Mouse (Mus musculus): ENCODE data around the gene Fah. TPM values are rescaled to one million over a fixed set of nuclear protein-coding genes. Genes with fewer than 3 reads are reported as not detected.

Gene Fah
- polyA plus RNA-seq, 1 experiment from 2014 or later = 5.3 TPM

DNA sequence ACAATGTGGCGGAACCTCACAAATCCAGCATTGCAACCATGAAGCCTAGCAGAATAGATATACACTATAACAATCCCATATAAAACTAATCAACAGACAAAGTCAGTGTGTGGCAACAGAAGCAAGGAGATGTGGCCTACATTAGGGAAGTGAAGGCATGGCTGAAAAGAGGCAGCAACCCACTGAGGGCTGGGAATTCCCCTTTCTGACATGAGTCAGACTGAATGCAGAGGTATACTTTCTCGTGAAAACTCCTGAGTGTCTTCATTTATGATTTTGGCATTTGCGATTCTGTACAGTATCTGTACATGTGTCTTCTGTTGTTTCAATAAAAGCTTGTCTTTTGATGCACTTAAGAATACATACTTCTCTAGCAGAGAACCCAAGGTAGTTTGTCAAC is 15.2 kb downstream of the Fah start:
- Histone ChIP-seq H3K4me3 (no peak overlapping the region), H3K9me3 (no peaks in the 10 kb centered on the region), H3K36me3 (no peaks in the 10 kb centered on the region), H3K9ac (replicated peaks) (no peak overlapping the region), H3K4me2 (replicated peaks) (no peak overlapping the region), H3K4me1 (0 out of 2 replicates have a peak, but pooled peaks cover 4% of the 10 kb centered on the region), H3K27me3 (no peaks in the 10 kb centered on the region), H3K27ac (replicated peaks) (no peak overlapping the region)
- no peak for ATAC-seq (ENCODE audit: low FRiP score, low read depth)
- 93% methylated on average over 3 of the region's 3 CpGs for WGBS

DNA sequence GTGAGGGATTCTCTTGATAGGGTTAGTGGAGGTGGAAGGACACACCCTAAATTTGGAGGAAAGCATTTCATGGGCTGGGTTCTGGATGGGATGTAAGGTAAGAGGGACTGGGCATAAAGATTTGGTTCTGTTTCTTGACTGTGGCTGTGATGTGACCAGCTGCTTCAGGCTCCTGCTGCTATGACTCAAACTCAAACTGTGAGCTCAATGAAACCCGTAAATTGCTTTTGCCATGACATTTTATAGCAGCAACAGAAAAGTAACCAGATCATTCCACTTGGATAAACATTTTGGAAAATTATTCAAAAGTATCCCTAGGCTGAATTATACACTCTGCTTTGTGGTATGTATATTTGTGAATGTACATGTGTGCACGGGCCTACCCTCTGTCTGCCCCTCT is 15.9 kb downstream of the Fah start:
- Histone ChIP-seq H3K36me3 (no peaks in the 10 kb centered on the region), H3K27me3 (no peaks in the 10 kb centered on the region), H3K27ac (replicated peaks) (no peak overlapping the region), H3K4me2 (replicated peaks) (no peak overlapping the region), H3K4me1 (0 out of 2 replicates have a peak, but pooled peaks cover 4% of the 10 kb centered on the region), H3K4me3 (no peak overlapping the region), H3K9ac (replicated peaks) (no peak overlapping the region), H3K9me3 (no peaks in the 10 kb centered on the region)
- WGBS = 85% methylated on average over 2 of the region's 2 CpGs
- no peak for ATAC-seq (ENCODE audit: low FRiP score, low read depth)

DNA sequence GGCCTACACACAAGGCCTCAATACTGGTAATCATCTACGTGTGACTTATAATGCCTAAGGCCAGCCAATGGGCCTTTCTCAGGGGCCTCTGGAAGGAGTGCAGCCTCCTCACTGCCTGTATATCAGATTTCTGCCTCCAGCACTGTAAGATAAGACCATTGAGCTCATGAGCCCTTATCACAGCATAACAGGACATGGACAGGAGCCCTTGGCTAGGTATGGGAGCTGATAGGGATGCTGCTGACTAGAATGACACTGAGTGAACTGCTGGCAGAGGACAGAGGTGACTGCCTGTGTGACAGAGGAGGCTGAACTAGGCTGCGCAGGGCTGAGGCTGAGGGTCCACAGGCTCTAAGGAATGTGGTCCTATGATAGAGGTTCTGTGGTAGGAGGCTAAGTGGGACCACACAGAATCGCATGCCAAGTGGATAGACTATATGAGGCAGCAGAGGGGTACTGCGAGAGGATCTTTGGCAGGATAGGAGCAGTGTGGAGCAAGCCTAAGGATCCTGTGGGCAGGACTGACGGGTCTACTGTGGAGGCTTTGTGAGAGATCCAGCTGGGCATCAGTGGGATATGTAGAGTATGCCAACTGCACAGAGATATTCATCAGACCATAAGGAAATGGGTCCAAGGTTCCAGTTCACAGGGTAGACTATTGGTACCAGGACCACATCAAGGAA is 19.3 kb downstream of the Fah start:
- no peaks in the 10 kb centered on the region for H3K36me3 ChIP-seq
- ATAC-seq (ENCODE audit: low FRiP score, low read depth) = no peak
- no peak overlapping the region for H3K4me3 ChIP-seq
- H3K4me2 ChIP-seq (replicated peaks) = no peak overlapping the region
- H3K27ac ChIP-seq (replicated peaks) = no peak overlapping the region
- 88% methylated on average over 5 of the region's 5 CpGs for WGBS
- 0 out of 2 replicates have a peak, but pooled peaks cover 4% of the 10 kb centered on the region for H3K4me1 ChIP-seq
- no peaks in the 10 kb centered on the region for H3K9me3 ChIP-seq
- no peak overlapping the region for H3K9ac ChIP-seq (replicated peaks)
- H3K27me3 ChIP-seq = no peaks in the 10 kb centered on the region

DNA sequence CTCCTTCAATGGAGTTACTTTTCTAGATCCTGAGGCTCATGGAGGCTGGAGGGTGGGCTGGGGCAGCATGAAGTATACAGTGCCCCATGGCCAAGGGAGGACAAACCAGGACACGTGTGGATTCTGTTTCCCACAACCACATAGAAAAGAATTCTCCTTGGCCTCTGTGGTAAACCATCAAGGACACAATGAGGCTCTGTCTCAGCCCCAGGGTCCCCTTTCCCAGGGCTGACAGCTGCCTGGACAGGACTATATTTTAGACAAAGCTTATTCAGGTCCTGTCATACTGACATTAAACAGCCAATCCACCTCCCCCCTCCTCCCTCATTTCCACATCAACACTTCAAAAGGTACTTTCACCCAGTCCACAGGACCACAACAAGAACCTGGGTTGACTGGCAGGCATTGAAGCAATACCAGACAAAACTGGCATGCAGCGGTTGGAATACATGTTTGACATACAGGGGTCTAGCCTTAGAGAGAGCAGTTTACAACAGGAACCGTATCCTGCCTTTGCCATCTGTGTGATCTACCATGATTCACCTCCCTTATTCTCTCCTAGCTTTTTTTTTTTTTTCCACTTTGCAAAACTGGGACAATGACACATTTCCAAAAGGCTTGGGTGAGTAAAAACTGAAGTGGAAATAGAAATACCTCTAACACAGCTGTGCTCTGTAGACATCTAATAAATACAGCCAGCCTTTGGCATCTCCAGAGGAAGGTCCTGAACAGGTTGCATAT is 20.0 kb downstream of the Fah start:
- Histone ChIP-seq H3K9ac (replicated peaks) (no peak overlapping the region), H3K4me2 (replicated peaks) (no peak overlapping the region), H3K27me3 (no peaks in the 10 kb centered on the region), H3K9me3 (no peaks in the 10 kb centered on the region), H3K36me3 (no peaks in the 10 kb centered on the region), H3K4me3 (no peak overlapping the region), H3K4me1 (0 out of 2 replicates have a peak, but pooled peaks cover 4% of the 10 kb centered on the region), H3K27ac (replicated peaks) (no peak overlapping the region)
- ATAC-seq (ENCODE audit: low FRiP score, low read depth) = peak; percentile 77
- 63% methylated on average over 3 of the region's 3 CpGs for WGBS

DNA sequence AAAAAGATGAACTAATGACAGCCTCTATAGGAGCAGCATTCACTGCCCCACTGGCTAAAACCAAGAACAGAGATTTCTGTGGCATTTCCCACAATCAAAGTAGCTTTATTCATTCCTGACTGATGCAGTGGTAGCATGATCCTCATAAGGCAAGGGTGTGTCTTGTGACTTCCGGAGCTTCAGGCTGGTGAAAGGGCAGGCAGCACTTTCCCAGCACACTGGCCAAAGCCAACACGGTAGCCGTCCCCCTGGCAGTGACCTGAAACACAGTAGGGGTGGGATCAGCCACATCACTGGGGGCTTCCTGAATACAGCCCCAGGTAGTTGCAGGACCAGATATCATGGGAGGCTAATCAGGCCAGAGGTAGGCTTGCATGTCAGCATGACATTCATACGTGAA is 21.4 kb downstream of the Fah start:
- WGBS = 86% methylated on average over 4 of the region's 4 CpGs
- no peak for ATAC-seq (ENCODE audit: low FRiP score, low read depth)

DNA sequence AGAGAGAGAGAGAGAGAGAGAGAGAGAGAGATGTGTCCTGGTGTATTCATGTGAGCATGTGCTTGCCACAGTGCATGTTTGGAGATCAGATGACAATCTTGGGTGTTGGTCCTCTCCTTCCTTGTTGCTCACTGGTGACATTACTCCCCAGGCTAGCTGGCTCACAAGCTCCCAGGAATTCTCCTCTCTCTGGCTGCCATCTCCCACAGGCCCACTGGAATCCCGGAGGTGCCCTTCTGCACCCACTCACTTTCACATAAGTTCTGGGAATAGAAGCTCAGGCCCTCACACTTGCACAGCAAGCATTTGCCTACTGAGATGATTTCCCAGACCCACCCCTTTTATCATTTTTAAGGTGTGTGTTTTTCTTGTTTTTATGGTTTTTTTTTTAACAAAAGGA is 26.8 kb downstream of the Fah start:
- H3K4me3 ChIP-seq = no peak overlapping the region
- WGBS = 95% methylated on average over 1 of the region's 1 CpGs
- no peaks in the 10 kb centered on the region for H3K36me3 ChIP-seq
- no peaks in the 10 kb centered on the region for H3K27me3 ChIP-seq
- H3K27ac ChIP-seq (replicated peaks) = no peak overlapping the region
- no peaks in the 10 kb centered on the region for H3K4me1 ChIP-seq
- no peak for ATAC-seq (ENCODE audit: low FRiP score, low read depth)
- no peak overlapping the region for H3K4me2 ChIP-seq (replicated peaks)
- no peaks in the 10 kb centered on the region for H3K9me3 ChIP-seq
- H3K9ac ChIP-seq (replicated peaks) = no peak overlapping the region

More for the DNA sequence above, 21.4 kb downstream of the Fah start:
- H3K4me2 ChIP-seq (replicated peaks) = no peak overlapping the region
- no peaks in the 10 kb centered on the region for H3K9me3 ChIP-seq
- no peak overlapping the region for H3K4me3 ChIP-seq
- H3K9ac ChIP-seq (replicated peaks) = no peak overlapping the region
- no peaks in the 10 kb centered on the region for H3K27me3 ChIP-seq
- H3K27ac ChIP-seq (replicated peaks) = no peak overlapping the region
- no peaks in the 10 kb centered on the region for H3K36me3 ChIP-seq
- 0 out of 2 replicates have a peak, but pooled peaks cover 4% of the 10 kb centered on the region for H3K4me1 ChIP-seq

DNA sequence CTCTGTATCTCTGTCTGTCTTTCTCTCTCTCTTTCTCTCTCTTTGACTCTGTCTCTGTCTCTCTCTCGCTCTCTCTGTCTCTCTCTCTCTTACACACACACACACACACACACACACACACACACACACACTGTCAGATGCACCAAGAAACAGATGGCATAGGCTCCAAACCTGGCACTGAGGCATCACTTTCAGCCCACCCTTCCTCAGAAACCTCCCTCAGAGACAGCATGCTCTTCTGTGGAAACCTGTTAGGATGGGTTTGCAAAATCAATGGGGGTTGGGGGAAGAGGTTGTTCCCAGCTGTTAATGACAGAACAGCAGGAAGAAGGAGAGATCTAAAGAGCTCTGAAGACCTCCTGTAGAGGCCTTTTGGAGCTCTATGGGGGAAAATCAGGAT is 27.7 kb downstream of the Fah start:
- Histone ChIP-seq H3K9me3 (no peaks in the 10 kb centered on the region), H3K27me3 (no peaks in the 10 kb centered on the region), H3K4me3 (no peak overlapping the region), H3K9ac (replicated peaks) (no peak overlapping the region), H3K36me3 (no peaks in the 10 kb centered on the region), H3K4me2 (replicated peaks) (no peak overlapping the region), H3K4me1 (no peaks in the 10 kb centered on the region), H3K27ac (replicated peaks) (no peak overlapping the region)
- no peak for ATAC-seq (ENCODE audit: low FRiP score, low read depth)
- 80% methylated on average over 1 of the region's 1 CpGs for WGBS

DNA sequence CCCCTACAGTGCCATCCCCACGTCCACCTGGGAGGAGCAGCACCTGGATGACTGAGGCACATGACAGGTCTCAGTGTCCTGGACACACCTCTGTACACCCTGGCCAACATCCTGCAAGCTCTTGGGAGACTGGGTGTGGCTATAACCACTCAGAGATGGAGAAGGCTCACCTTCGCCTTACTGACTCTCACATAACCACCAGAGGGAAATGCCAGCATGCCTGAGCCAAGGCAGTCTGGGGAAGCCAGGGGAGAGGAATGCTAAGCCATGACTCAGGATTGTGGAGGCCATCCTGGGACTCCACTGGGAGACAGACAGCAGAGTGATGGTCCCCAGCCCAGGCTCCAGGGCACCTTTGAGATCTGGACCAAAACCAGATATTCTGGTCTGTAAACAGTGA is 29.5 kb downstream of the Fah start:
- Histone ChIP-seq H3K9me3 (no peaks in the 10 kb centered on the region), H3K27me3 (no peaks in the 10 kb centered on the region), H3K36me3 (no peaks in the 10 kb centered on the region), H3K27ac (replicated peaks) (no peak overlapping the region), H3K4me3 (no peak overlapping the region), H3K4me2 (replicated peaks) (no peak overlapping the region), H3K4me1 (no peaks in the 10 kb centered on the region), H3K9ac (replicated peaks) (no peak overlapping the region)
- peak; percentile 9; the same call in 1 of the 2 replicates for ATAC-seq (ENCODE audit: low FRiP score, low read depth)
- 80% methylated on average over 2 of the region's 2 CpGs for WGBS

DNA sequence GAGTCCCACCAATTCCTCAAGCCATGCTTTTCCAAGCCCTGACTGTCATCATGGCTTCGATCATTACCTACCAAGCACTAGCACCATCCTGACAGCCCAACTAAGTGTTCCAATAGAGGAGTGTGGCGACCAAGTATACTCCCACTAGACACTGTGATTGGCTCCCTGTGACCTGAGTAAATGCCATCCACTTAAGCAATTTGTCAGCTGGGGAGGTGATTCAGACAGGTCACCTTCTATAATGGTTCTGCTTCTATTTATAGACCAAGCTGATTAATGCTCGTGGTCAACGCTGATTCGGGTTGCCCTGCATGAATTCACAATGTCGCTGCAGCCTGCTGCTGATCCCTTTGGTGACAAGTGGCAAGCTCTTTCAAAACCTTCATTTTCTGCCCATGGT is 40.3 kb downstream of the Fah start:
- no peaks in the 10 kb centered on the region for H3K9me3 ChIP-seq
- no peaks in the 10 kb centered on the region for H3K4me1 ChIP-seq
- no peak overlapping the region for H3K27ac ChIP-seq (replicated peaks)
- no peak overlapping the region for H3K4me2 ChIP-seq (replicated peaks)
- no peak overlapping the region for H3K4me3 ChIP-seq
- H3K36me3 ChIP-seq = no peaks in the 10 kb centered on the region
- ATAC-seq (ENCODE audit: low FRiP score, low read depth) = no peak
- H3K27me3 ChIP-seq = no peaks in the 10 kb centered on the region
- H3K9ac ChIP-seq (replicated peaks) = no peak overlapping the region
- WGBS = 82% methylated on average over 6 of the region's 6 CpGs

DNA sequence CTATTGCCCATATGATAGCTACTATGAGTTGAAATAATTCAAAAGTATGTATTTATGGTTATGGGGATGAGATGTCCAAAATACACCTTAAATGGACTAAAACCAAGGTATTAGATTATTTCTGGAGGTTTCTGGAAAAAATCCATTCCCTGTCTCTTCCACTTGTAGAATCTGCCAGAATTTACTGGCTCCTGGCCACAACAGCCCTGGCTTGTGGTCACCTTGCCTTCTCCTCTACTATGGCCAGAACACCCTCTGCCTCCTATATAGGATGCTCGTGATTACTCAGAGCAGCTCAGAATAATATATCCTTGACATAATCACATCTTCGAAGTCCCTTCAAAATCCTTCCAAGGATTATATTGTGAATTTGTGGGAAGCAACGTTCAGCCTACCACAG is 42.3 kb downstream of the Fah start:
- Histone ChIP-seq H3K9me3 (no peaks in the 10 kb centered on the region), H3K9ac (replicated peaks) (no peak overlapping the region), H3K4me2 (replicated peaks) (no peak overlapping the region), H3K36me3 (no peaks in the 10 kb centered on the region), H3K4me3 (no peak overlapping the region), H3K27ac (replicated peaks) (no peak overlapping the region), H3K27me3 (no peaks in the 10 kb centered on the region), H3K4me1 (no peaks in the 10 kb centered on the region)
- WGBS = 87% methylated on average over 3 of the region's 3 CpGs
- no peak for ATAC-seq (ENCODE audit: low FRiP score, low read depth)

DNA sequence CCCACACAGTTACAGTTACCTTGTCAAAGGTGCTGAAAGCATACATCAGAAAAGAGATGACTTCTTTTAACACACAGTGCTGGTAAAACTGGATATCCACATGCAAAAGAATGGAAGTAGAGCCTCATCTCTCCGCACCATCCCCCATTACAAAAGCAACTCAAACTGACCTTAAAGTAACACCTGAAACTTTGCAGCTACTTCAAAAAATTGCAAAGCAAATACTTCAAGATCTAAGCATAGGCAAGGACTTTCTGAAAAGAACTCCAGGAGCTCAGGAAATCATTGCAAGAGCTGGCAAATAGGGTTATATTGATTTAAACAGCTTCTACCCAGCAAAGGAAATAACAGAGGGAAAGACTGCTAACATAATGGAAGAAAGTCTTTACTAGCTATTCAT is 46.0 kb downstream of the Fah start:
- ATAC-seq (ENCODE audit: low FRiP score, low read depth) = no peak
- no peaks in the 10 kb centered on the region for H3K9me3 ChIP-seq
- no peak overlapping the region for H3K4me3 ChIP-seq
- no peak overlapping the region for H3K27ac ChIP-seq (replicated peaks)
- 91% methylated on average over 1 of the region's 1 CpGs for WGBS
- no peaks in the 10 kb centered on the region for H3K4me1 ChIP-seq
- no peaks in the 10 kb centered on the region for H3K27me3 ChIP-seq
- no peaks in the 10 kb centered on the region for H3K36me3 ChIP-seq
- H3K4me2 ChIP-seq (replicated peaks) = no peak overlapping the region
- no peak overlapping the region for H3K9ac ChIP-seq (replicated peaks)

DNA sequence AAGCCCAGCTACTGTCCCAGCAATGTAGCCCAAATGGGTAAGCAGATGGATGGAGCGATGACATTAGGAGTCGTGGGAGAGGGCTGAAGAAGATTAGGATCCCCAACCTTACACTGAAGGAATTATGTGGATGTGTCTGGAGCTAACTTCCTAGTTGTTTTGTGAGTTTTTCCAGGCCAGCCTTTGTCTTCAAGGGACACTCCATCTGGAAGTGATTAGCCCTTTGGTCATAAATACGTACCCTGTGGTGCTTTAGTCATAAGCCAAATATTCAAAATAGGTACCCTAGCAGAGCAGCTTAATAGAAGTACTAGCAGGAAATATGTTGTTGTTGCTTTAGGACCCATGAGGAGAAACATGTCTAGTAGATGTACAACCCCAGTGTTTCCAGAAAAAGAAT is 49.2 kb downstream of the Fah start:
- Histone ChIP-seq H3K4me2 (replicated peaks) (no peak overlapping the region), H3K27me3 (no peaks in the 10 kb centered on the region), H3K36me3 (no peaks in the 10 kb centered on the region), H3K4me1 (no peaks in the 10 kb centered on the region; the same call in 1 of the 2 replicates), H3K4me3 (no peak overlapping the region), H3K27ac (replicated peaks) (no peak overlapping the region), H3K9ac (replicated peaks) (no peak overlapping the region), H3K9me3 (no peaks in the 10 kb centered on the region)
- 80% methylated on average over 3 of the region's 3 CpGs for WGBS
- ATAC-seq (ENCODE audit: low FRiP score, low read depth) = no peak
